Mouse (Mus musculus) G1E (cell line): ENCODE measurements around the gene Hsd11b1.

Experiments
- CTCF ChIP-seq: IDR thresholded peaks from 2 replicates; pipeline ENCODE4 v1.5.1; 2012; ENCODE audit warnings: low read depth, low read length, inconsistent platforms, mixed read lengths
- POLR2AphosphoS5 ChIP-seq: IDR thresholded peaks from 2 replicates; pipeline ENCODE4 v1.6.1; 2012; ENCODE audit warnings: low read depth, low read length, inconsistent platforms; ENCODE audit not compliant: insufficient replicate concordance

- TF ChIP-seq CTCF: no peak
- TF ChIP-seq POLR2AphosphoS5: no peak
Measured at GRCm38 (mm10) chr1:193256621-193257098, 7.2 kb downstream of the Hsd11b1 start.
